Mouse (Mus musculus) CD8-positive naive resting alpha-beta T cell, adult 2 months (primary cell): ENCODE data around the gene Dusp1.

Source experiments
- DNase-seq, 2 experiments: peaks; one replicate each; pipeline ENCODE4 v3.0.0; 2022; ENCODE audit warnings: low read depth in 2 of 2, low spot score in 2 of 2

Gene Dusp1

GRCm38 (mm10) chr17:26528751-26529150 lies 33.2 kb downstream of the Dusp1 start:
- no peak for DNase-seq

GRCm38 (mm10) chr17:26527291-26527690 lies 34.6 kb downstream of the Dusp1 start:
- no peak for DNase-seq

DNA sequence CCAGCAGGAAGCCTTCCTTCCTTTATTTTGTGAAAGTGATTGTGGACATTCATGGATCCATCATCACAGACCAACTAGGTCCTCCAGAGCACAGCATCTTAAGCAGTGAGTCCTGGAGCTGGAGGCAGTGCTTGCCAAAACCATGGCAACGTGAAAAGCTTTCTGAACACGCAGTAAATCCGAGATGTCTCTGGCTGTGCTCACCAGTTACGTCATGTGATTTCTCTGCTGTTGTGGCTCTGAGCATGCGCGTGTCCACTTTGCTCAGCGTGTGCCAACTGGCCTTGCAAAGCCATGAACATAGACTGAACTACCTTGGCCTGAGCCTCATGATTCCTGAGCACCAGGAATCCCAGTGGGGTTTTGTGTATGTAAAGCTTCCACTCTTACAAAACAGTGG lies 36.6 kb downstream of the Dusp1 start:
- DNase-seq: no peak

GRCm38 (mm10) chr17:26524801-26525200 lies 37.1 kb downstream of the Dusp1 start:
- no peak for DNase-seq

- DNase-seq: no peak
These were observed 37.6 kb downstream of the Dusp1 start for GRCm38 (mm10) chr17:26524316-26524715.

GRCm38 (mm10) chr17:26522711-26523110 lies 39.2 kb downstream of the Dusp1 start:
- DNase-seq: no peak

DNA sequence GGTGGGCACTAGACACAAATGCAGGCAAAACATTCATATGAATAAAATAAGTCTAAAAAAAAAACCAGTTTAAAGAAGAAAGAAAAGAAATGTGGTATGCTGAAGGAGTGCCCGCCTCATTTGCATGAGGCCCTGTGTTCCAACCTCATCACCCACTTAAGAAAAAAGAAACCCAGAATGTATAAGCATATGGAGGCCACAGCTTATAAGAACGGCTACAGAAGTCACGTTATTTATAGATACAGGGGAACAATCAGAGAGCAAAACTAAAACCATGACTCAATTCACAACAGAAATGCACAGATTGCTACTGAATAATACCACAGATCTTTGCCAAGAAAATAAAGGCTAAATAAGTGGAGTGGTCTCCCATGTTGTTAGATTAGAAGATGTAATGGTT lies 43.6 kb downstream of the Dusp1 start:
- no peak for DNase-seq

GRCm38 (mm10) chr17:26515675-26516074 lies 46.3 kb downstream of the Dusp1 start:
- no peak for DNase-seq

DNA sequence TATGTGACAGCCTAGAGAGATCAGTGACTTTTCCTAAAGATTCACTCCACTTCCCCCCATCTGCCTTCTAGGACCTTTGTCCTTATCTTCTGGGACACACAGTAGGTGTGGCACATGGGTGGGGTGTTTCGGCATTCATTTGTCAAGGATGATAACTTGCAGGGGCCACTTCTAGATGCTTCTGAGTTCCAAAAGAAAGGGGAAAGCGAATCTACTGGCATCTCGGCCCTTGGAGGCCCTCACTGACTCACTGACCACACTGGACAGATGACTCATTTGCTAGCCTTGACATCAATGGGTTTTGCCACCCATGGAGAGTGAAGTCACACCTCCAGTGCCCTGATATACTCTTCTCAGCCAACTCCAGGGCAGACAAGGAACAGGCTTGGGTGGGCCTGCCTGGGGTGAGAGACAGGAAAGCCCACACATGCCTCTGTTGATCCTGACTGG lies 47.3 kb downstream of the Dusp1 start:
- DNase-seq: no peak

GRCm38 (mm10) chr17:26513459-26514290 lies 48.3 kb downstream of the Dusp1 start:
- no peak for DNase-seq

- no peak for DNase-seq
These were observed 49.0 kb downstream of the Dusp1 start for GRCm38 (mm10) chr17:26512961-26513360.

DNA sequence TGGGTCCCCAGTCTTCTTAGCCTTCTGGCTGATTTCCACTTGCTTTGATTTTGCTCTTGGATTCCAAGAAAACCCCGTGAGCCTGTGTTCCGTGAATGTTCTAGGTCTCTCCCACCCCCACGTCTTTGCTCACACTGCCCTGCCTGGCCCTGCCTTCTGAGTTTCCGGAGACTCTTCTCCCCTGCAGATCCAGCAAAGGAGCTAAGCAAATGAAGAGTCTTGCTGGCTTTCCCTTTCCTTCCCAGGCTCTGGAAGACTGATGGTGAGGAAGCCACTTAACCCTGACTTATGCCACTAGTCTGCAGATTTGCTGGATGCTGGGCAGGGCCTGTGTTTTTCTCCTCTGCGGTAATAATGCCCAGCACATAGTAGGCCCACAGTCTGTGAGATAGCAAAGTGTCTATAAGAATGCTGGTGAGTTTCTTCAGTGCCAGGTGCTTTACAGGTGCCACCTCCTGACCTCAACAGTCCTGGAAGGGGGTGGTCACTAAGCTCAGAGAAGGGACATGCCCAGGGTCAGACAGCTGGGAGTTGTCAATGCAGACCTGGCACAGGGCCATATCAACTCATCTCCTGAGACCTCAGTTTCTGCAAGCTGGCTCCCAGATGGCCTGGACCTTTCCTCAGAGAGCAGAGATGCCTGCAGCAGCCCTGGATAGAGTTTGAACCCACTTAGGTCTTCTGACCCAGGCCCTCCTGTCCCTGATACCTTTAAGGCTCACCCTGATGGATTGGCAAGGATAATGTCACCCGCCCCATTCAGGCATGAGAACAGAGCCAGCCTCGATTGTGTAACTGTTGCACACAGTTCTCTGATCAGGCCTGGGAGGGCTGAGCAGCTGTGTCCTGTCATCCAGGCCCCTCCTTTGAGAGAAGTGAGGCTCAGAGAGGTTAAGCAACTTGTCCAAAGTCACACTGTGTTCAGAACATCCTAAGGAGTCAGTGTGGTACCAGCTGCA lies 49.8 kb downstream of the Dusp1 start:
- no peak for DNase-seq

DNA sequence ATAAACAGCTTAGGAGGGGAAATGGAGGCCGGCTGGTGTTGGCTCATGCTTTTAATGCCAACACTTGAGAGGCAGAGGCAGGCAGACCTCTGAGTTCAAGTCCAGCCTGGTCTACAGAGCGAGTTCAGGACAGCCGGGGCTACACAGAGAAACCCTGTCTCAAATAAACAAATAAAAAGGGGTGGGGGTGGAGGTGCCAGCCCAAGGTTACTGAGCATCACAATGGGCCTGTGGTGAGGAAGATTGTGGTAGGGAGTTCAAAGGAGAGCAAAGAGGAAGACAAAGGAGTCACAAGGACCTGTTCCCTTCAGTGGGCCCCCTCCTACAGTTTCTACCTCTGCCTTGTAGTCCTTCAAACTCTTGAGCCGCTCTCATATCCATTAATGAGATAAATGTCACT lies 50.7 kb downstream of the Dusp1 start:
- no peak for DNase-seq

DNA sequence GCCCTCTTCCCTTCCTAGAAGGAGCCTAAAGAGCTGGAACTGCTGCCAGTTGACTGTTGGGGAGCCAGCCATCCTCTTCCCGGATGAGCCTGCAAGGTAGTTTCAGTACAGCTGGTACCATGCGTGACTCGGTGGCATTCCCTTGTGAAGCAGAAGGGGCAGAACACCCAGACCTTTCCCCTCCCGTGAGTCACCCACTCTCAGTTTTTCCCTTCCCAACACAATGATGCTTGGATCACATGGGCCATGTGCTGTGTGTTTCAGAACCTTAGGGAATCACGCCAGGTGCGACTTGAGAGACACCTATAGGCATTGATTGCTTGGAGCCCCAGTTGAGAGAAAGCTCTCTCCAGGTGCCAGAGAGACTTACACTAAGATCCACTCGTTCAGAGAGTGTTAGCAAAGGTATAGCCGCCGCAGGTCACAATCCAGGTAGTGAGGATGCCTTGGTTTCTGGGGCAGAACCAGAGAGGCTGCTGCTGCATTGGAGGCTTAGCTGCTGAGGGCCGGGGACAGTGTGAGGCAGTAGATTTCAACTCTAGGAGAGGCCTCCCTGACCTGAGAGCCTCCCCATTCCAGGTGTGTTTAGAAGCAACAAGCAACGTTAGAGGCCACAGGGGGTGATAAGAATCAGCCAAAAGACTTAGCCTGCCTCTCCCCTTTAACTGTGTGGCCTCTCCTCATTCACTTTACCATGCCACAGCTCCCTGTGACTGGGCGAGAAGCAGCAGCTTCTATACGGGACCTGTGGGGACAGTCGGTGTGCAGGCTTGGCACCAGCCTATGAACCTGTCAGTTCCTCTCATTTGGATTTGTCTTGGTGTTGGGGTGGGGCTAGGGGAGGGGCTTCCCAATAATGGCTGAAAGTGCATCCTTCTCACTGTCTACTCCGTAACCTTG lies 51.5 kb downstream of the Dusp1 start:
- no peak for DNase-seq

DNA sequence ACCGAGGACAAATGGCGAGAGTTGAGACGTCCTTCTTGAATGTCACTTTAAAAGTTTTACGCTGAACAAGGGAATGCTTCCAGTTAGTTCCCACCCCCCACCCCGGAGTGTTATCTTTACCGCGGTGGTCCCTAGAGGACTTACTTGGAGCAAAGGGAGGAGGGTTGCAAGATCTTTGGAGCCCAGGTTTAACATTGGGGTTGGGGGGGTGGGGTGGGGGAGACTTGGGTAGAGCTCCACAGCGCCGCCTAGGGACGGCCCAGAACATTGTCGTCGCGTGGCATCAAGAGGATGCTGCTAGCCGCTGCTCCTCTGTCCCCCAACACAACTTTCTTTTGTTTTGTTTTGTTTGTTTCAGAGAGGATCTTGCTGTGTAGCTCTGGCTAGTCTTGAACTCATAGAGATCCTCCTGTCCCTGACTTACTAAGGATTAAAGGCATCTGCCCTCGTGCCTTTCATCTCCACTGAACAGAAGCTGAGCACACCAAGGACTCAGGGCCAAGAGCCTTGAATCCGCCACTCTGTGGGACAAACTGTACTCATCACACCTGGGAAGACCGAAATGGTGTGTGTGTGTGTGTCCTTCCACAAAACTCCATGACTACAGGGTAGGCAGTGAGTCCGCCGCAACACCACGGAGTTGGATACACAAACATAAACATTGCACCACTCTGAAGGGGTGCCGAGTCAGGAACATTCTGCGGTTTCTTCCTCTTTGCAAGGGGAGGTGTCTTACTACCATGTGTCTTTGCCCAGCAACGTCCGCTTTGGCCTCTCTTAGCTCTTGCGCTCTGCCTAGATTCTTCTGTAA lies 52.8 kb downstream of the Dusp1 start:
- DNase-seq: peak; percentile 61 to 69

- DNase-seq: peak; percentile 91 to 92
These were observed 53.5 kb downstream of the Dusp1 start for GRCm38 (mm10) chr17:26508345-26508960.

DNA sequence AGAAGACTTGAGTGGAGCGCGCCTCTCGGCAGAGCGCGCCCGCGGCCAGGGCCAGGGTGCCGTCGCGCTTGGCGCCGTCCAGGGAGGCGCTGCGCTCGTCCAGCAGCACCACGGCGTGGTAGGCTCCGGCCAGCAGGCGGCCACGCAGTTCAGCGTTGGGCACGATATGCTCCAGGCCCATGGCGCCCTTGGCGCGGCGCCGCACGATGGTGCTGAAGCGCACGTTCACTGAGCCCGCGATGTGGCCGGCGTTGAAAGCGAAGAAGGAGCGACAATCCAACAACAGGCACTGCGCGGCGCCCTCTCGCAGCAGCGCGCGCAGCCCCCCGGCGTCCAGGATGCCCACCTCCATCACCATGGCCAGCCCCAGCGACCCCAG lies 54.0 kb downstream of the Dusp1 start:
- DNase-seq: no peak

- DNase-seq: peak; percentile 52 to 63
These were observed 54.7 kb downstream of the Dusp1 start for GRCm38 (mm10) chr17:26506997-26507871.
